Mouse (Mus musculus) thymus, postnatal 36 days (tissue): ENCODE data around the gene Artn.

Experiments
- DNase-seq, 2 experiments: peaks; one replicate each; pipeline ENCODE4 v3.0.0; 2022; ENCODE audit warnings: mixed read lengths in 2 of 2

The Artn gene

DNA sequence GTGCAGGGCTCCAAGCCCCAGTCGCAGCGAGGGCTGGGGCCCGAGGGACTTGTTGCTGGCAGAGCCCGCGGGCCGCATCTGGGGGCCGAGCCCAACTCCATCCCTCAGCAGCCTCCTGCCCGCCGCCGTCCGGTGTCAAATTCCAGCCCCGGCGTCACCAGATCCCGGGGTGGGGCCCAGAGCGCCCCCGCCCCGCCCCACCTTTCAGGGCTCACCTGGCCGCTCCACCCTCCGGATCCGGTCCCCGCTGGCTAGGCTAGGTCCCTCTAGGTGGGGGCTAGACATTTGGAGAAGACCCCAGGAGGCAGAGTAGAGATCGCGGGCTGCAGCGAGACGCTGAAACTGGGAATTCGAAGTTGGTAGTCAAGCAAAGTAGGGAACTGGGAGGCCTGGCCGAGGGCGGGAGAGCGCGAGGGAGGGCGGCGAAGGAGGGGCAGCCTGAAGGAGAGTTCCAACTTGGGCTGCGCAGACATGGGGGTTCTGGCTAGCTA lies at the start of gene Artn:
TSS of gene Artn (minus strand) at position 373 of the 491 bp plus-strand sequence.
- peak in 1 of 2 experiments; percentile 12 for DNase-seq

DNA sequence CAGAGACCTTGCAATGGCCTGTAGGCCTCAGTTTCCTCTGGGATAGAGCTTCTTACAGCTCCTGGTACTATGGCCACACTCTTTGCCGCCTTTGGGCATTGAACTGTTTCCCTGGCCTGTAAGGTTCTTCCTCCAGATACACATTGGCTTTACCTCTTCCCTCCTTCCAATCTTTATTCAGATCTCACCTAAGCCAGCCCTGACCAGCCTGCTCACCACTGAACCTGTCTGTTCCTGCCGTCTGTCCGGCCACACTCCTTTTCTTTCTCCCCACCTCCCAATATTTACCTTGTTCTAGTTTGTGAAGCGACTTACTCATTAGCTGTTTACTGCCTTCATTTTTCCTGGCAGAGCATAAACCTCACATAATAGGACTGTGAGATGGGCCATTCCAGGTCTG lies 49.6 kb upstream of the Artn start:
- DNase-seq = no peak

DNA sequence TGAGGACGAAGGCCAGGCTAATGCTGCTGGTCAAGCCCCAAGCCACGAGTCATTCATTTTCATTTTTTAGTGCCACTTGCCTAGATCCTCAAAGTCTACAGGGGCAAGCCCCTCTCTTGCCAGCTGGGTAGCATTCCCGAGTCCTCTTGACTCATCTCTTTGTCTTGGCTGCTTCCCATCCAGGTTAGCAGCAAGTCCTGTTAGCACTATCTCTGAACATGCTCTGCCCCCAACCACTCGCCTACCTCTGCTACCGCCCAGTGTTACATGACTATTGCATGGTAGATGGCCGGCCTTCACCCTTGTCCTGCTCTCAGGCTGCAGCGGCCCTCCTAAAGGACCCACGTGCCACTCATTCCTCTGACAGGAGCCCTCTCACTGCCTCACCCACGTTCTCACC lies 48.7 kb upstream of the Artn start:
- DNase-seq = no peak

DNA sequence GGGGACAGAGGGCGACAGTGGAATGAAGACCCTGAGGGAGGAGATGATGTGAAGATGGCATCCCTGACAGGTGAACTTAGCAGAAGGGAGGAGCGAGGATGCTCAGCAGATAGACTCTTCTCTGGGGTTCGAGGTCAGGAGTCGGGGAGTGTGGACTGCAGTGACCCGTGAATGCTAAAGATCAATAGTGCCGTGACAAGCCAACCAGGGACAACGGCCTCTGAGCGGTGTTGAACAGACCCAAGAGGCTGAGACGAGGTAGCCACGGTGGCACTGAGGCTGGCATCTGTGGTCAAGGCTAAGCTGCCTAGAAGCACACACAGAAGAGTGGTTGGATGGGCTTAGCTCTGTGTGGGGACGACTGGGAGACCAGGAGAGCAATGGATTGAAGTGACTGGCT lies 48.3 kb upstream of the Artn start:
- DNase-seq = no peak

DNA sequence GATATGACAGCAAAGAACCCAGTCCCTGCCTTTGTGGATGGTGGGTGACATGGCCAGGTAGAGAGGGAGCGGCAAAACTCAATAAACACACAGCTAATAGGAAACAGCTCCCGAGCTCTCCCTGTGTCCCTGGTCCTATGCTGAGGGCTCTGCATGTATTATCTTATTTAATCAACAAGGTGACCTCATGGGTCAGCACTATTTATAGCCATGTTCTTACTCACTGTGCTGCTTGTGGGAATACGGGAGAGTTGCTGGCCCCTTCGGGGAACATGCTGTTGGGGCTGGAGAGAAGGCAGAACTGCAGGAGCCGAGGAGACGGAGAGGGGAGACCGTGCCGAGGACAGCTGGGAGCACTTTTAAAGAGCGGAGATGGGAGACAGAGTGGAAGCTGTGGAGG lies 47.8 kb upstream of the Artn start:
- no peak for DNase-seq

DNA sequence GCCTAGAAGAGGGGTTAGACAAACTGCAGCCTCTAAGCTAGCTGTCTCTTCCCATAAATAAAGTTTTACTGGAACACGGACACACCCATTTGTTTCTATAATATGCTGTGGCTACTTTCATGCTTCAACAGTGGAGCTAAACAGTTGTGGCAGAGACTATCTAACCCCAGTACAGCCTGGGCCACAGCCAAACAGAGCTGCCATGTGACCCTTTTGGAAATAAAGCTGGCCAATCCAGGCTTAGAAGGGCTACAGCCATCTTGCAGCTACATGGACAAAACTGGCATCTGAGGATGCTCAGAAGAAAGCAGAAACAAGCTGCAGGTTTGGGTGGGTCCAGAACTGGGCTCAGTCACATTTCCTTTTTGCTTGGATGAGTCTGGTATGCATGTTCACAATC lies 46.3 kb upstream of the Artn start:
- no peak for DNase-seq

DNA sequence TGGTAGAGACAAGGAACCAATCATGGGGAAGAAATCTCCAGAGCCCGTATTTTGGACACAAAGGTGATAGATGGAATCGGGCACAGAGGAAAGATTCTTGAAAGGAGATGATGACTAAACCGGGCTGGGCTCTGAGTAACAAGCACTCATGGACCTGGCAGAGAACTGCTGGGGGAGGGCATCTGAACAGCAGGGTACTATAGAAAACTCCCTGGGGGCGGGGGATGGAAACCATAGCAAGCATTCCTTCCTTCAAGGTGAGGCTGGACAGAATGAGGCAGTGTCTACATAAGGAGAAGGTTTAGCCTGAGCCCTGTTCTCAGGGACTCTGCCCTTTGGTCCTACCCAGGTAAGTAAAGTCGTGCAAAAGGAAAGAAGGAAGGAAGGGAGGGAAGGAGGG lies 45.2 kb upstream of the Artn start:
- no peak for DNase-seq

DNA sequence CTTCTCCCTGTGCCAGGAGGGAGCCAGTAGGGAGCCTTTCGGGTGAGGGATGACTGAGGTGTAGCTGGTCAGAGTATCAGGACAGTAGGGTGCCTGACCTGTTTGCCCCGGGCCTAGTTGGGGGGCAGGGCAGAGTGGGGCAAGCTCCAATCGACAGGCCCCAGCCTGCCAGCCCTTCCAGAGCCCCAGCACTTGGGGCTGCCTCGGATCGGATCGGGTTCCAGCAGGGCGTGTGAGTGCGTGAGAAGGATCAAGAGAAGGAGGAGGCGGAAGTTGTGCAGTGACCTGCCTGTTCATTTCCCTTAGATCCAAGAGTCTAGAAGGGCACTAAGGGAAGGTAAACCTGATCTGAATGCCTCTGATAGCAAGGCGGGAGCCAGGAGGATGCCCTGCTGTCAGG lies 43.4 kb upstream of the Artn start:
- DNase-seq = no peak

DNA sequence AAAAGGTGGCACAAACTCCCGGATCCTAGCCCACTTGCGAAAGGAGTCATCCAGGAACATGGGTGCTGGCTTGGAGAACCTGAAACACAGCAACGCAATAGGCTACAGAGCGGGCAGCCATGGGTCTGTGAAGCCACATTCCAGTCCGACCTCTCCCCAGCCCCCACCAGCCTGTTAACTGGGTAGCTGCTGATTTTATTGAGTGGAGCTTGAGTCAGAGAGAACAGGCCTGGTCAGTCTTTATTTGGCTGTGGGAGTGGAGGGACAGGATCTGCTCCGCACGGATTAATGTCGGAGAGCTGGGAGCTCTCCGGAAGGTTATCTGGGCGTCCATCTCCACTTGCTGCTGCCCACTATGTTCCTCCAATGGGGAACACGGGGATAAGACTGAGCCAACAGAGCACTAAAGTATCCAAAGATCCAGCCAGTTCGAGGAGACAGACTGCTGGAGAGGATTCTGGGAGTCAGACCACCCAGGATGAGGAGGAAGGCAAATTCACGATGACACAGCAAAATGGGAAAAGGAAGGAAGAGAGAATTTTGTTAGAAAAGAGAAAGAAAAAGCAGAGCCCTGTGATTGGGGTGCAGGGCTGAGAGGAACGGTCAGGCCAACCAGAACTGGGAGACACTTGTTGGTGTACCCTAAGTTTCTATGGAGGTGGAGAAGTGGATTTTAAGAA lies 34.9 kb upstream of the Artn start:
- DNase-seq = no peak

DNA sequence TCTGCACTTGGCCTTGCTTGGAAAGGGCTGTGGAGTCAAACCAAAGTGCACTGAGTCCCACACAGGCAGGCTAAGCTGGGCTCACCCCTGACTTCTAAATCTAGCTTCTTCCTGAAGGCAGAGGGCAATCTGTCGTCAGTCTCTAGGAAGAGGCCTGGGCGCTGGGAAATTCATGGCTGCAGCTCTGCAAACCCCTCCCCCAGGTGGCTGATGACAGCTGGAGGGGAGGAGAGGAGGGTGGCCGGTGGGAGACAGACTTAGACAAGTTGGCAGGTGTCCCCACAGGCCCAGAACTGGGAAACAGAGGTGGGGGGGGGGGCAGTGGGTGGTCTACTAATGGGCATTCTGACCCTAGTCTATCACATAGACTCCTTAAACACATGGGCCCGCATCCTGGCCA lies 27.9 kb upstream of the Artn start:
- DNase-seq = no peak

DNA sequence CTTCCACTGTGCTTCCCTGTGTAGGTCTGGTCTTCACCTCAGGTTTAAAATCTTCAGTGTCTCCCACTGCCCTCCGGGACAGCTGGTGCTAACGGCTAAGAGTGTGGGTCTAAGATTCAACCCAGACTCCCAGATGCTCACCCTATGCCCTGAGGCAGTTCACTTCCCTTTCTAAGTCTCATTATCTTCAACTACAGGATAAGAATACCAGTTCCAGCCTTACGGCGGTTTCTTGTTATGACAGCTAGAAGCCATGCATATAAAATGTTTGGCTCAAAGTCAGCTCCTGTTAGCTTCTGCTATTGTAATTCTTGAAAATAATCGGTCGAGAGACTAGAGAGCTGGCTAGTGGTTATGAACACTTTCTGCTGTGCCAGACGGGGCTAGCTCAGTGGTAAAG lies 17.9 kb upstream of the Artn start:
- no peak for DNase-seq

DNA sequence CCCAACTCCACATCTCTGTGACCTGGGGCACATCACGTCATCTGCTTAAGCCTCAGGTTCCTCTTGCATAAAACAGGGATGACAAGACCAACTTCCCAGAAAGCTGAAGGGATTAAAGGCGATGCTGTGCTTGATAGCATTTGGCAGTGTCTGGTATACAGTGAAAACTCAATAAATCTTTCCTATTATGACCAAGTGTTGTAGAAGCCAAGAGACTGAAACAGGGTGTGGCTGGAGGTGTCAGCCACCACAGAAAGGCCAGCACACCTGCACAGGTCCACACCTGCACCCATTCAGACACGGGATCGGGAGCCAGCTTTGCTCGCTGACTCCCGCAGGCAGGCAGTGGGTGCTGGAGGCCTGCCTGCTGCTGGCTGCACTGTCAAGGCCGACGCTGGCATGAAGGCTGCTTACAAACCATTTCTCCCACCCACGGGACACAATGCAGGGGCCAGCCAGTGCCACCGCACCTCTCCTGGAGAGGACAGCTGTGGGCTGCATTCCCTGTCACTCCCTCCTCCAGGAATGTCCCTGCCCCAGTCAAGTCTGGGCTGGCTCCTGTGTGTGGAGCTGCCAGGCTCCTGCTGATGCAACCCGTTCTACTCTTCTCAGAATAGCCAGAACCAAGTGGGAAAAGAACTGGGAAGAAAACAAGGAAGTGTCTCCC lies 17.2 kb upstream of the Artn start:
- DNase-seq = no peak

DNA sequence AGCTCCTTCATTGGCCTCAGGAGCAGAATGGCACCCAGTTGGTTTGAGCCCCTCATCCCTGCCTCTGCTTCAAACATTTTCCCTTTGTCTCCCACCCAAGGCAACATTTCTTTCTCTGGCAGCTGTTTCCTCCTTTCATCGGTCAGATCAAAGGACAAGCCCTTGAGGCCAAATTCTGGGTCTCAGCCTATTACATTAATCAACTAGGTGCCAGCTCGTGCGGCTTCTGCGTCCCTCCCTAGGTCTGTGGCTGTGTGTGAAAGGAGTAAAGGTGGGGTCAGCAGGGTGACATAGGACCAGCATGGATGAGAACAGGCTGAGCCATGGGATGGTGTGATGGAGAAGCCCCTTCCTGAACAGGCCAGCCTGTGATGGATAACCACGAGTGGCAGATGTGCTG lies 13.8 kb upstream of the Artn start:
- DNase-seq = no peak

DNA sequence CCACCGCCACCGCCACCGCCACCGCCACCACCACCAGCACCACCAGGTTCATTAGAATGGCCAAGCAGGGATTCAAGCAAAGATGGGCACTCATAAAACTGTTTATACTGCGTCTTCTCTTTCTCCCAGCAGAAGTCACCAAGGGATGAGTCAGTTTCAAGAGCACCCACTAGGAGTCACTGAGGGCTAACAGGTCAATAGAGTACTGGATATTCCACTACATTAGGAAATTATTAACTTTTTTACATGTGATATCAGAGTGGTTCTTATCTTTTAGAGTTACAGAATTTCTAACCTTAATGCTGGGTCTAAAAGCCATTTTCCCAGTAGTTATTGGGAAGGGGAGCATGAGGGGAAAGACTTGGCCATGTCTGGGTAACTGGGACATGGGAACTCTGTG lies 7.4 kb upstream of the Artn start:
- no peak for DNase-seq

DNA sequence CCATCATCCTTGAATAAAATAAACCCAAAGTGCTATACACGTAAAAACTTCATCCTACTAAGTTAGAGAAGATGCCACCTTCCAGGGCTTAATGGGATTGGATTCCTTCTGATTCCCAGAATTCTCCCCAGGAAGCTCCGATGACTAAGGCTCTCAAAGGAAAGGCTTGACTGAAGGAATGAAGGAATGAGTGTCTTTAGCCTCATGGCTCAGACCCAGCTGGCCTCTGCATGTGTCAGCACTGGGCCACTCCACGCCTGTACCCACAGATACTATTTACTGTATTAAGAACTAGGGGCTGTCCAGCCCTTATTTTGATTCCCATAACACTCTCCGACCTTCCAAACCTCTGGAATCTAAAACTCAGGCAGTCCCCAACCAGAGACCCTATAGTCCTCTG lies 4.5 kb upstream of the Artn start:
- DNase-seq = no peak

DNA sequence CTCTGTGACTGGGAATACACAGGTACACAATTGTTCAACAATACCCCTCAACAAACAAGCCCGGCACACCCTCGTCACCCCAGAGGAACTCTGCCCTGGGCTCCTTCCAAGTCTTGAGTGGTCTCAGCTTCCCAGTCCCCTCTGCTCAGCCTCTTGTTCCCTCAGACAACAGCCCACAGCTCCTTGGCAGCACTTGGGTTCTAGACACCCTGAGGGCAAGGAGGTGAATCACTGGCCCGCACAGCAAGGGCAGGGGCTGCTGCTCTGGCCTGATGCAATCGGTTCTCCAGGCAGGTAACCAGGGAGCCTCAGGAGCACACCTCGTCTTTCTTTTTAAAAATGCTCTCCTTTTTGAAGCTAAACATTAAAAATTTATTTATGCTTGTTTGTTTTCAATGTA lies 3.7 kb upstream of the Artn start:
- DNase-seq = no peak

DNA sequence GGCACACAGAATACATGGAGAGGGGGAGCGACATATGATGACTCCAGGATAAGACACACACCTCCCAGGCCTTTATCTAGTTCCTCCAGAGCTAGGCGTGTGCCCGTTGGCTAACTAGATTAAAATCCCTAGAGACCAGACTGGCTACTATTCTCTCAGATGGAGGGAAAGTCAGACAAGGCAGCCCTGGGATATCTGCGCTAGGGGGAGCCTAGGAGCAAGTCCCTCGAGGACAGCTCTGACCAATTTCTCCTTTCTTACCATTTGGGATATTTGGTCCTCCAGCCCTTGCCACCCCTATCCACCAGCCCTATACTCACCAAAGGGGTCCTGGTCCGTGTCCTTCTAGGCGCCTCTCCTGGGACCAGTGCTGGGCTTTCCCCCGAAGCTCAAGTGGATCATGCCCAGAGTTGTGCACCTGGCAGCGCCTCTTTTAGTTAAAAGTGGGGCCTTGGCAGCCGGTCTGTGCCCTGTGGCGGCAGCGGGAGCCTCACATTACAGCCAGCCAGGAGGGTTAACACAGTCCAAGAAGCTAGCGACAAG lies 793 bp downstream of the Artn start:
- DNase-seq = no peak

DNA sequence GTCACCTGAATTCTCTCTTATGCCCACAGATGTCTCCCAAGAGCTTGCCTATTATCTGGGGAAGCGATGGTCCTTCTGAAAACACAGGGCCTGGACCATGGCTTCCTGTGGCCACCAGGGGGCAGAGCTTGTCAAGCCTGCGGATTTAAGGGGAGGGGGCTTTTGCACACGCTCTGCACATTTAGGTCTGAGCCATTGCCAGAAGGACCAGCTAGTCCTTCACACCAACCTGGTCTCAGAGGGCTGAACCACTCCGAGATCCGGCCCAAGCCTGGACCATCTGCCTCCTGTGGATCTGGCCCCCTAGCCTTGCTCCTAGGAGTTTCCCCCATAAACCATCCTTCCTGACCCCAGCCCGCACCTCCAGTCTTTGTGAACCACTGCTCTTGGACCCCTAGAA lies 1.3 kb downstream of the Artn start:
- peak; percentile 18 to 24 for DNase-seq

DNA sequence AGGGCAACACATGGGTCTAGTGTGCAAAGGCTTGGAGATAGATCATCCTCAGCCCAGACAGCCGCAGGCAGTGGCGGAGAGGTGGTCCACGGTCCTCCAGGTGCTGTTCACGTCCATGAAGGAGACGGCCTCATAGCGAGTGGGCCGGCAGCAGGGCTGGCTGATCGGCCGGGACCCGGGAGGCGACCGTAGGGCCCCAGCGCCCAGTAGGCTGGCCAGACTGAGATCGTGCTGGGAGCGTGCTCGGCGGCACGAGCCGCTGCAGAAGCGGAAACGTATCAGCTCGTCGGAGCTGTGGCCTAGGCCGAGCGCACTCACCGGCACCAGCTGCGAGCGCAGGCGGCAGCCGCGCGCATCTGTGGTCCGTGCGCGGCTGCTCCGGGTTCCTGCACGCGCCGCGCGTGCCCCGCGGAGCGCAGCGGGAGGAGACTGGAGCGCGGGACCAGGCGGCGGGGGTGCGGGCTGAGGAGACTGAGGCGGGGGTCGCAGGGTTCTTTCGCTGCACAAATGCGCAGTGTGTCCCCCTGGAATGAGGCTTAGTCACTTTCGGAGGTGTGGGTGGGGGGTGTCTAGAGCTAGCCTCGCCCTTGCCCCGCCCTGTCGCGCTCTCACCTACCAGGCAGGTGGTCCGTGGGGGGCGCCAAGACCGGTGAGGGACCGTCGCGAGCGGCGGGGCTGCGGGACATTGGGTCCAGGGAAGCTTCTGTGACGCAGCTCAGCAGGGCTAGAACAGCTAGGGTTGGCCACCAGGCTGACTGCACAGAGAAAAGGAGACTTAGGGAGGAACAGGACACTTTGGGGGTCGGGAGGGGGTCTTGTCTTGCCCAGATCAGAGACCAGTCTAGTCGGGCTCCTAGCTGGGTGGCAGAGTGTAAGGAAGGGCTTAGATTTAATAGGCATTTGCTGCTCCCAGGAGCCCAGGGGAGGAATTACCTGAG lies 2.7 kb downstream of the Artn start:
- DNase-seq = peak; percentile 17 to 29

DNA sequence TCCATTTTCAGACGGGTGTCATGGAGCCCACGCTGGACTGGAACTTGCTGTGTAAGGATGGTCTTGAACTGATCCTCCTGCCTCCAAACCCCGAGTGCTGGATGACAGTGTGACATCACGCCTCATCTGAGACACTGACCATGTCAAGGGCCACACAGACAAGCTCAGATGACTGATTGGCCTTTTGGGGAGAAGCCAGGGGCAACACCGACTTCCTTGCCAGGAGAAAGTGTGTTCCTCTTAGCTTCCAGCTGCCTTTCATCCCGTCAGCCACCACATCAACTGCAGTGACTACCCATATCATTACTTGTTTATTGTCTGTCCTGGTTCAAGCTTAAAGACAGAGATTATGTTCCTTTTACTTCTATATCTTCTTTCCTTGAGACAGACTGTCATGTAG lies 4.6 kb downstream of the Artn start:
- DNase-seq = no peak

DNA sequence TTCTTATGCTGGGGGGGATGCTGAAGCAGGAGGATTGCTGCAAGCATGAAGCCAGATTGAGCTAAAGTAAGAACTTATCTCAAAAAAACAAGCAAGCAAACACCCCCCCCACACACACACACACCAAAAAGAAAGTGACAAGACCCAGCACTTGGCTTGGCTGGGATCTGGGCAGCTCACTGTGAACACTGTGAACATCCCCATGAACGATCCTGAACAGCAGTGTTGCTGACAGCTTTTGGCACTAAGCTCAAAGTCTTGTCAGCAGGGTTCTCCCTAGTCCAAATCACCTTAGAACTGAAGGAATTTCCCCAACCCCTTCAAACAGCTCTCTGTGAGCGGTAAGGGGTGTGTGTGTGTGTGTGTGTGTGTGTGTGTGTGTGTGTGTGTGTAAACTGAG lies 6.1 kb downstream of the Artn start:
- no peak for DNase-seq

DNA sequence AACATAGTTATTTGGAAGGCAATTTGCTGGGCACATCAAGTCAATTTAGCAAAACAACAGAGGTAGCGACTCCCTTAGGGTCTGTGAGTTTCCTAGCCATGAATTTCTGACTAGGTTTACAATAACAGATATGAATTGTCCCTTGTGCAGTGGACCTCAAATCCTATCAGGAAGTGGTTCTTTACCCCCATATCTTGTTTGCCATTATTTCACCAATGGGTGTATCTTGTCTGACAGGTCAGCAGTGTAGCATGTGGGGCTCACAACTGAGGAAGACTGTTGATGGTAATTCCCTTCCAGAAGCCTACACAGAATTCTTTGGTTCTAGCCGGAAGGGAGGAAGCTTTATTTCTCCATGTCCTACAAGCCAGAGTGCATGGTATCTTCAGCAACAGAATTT lies 8.2 kb downstream of the Artn start:
- no peak for DNase-seq

DNA sequence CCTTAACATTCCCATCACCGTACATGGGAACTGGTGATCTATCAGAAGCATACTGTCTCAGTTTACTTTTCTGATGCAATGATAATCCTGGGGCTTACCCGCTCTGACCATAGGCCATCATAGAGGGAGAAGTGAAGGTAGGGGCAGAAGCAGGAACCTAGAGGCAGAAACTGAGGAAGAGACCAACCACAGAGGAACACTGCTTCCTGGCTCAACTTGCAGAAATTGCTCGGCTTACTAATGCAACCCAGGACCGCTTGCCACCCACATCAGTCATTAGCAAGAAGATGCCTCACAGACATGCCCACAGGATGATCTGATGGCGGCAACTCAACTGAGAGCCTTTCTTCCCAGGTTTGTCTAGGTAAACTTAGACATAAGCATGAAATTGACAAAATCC lies 10.8 kb downstream of the Artn start:
- DNase-seq = no peak
